Mouse (Mus musculus) heart, postnatal 14 days (tissue): ENCODE data around the gene Vps18. TPM values are rescaled to one million over a fixed set of nuclear protein-coding genes. Genes with fewer than 3 reads are reported as not detected.

ENCODE experiments used
- DNase-seq, 2 experiments: peaks; one replicate each; pipeline ENCODE4 v3.0.0; 2021 to 2022
- intact Hi-C: fragments of 180-260 bp; cut with DNase I; formaldehyde crosslinking; loops from one replicate; pipeline ENCODE4 v1.15.1; 2025
- total RNA-seq, 2 experiments: library from RNA; stranded (reverse); gene quantifications; 2 replicates each; pipeline ENCODE4 v1.2.3; 2021

Gene Vps18
- total RNA-seq, 2 experiments from 2014 or later: 12.8 to 13.3 TPM

GRCm38 (mm10) chr2:119334135-119334534 lies 45.6 kb downstream of the Vps18 start:
- intact Hi-C loops: no loop called here
- DNase-seq: no peak

DNA sequence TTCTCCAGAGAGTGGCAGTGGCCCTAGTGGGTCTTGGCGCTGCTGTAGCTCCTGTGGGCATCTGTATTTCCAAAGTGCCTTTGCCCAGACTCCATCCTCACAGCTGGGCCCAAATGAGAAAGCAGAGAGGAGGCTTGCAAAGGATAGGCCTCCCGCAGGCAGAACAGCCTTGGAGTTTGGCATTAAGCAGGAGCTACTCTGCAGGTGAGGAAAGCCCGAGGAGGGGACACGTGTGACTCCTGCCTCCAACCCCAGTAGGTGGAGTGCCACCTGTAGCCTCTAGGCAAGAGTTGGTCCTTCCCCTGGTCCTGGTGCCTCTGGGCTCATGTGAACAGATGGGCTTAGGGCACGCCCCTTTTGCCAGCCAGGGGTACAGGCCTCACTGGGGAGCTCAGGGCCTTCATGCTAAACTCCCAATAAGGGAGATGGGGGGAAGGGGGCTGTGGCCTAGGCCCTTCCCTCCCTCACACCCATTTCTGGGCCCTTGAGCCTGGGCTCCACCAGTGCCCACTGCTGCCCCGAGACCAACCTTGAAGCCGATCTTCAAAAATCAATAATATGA lies 46.5 kb downstream of the Vps18 start:
- intact Hi-C loops: no loop called here
- DNase-seq: no peak

DNA sequence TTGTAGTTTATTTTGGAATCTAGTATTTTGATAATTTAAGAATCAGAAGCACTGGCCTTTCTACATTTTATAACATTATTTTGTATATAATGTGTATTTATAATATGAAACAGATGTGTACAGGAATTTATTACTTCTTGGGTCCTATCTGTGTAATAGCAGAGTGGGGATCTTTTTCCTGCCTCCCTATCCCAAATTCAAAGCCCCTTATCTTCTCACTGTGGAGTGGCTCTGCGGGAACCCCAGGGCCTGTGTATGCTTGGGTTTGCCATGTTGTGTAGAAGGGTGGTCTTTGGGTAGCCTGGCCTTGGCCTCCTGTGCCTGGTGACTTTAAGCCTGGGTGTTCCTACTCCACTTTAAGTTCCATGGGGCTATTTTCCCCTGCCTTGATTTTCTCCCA lies 47.0 kb downstream of the Vps18 start:
- intact Hi-C loops: no loop called here
- no peak for DNase-seq

DNA sequence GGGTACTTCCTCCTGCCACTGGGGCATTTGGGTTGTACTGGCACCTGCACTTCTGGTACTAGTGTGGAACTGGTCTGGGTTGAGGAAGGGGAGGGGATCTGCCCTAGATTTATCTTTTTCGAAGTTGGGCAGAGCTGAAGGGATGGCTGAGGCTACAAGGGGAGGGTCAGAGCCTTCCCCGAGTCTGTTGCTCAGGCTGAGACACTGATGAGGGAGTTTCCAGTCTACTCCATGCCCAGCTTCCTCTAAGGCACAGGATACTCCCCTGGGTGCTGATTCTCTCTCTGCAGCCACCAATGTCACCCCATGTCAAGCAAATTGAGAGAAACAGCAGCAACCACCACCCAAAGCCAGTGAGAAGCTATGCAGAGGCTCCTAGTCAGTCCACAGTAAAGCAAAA lies 47.5 kb downstream of the Vps18 start:
- no peak for DNase-seq
- intact Hi-C loops: loop anchor here (1.0 kb wide), 1 partner anchor 9 kb away; no protein-coding TSS in a partner anchor

- intact Hi-C loops: loop anchor here (1.0 kb wide), 1 partner anchor 9 kb away; no protein-coding TSS in a partner anchor
- peak in 1 of 2 experiments; percentile 47 for DNase-seq
These were observed 47.9 kb downstream of the Vps18 start for GRCm38 (mm10) chr2:119336470-119336869.

GRCm38 (mm10) chr2:119337425-119338265 lies 49.1 kb downstream of the Vps18 start:
- DNase-seq: peak; percentile 96 to 97
- intact Hi-C loops: loop anchor here (1.0 kb wide), 2 partner anchors 37 to 77 kb away; no protein-coding TSS in a partner anchor

GRCm38 (mm10) chr2:119344537-119345138 lies 56.1 kb downstream of the Vps18 start:
- no peak for DNase-seq
- intact Hi-C loops: no loop called here

Other genes starting within 250 kb of the Vps18 start
- 1 to 10 TPM; 3.0 to 4.0 TPM for gene Knl1, start 241.6 kb upstream of the Vps18 start, total RNA-seq
- 1 to 10 TPM; 2.2 to 3.7 TPM for gene Rad51, start 175.9 kb upstream of the Vps18 start, total RNA-seq
- gene Rmdn3, start 131.7 kb upstream of the Vps18 start, total RNA-seq: 10 to 100 TPM; 18.6 to 20.9 TPM
- 1 to 10 TPM; 1.3 to 2.2 TPM for gene Gchfr, start 121.0 kb upstream of the Vps18 start, total RNA-seq
- gene Gm14137, start 114.2 kb upstream of the Vps18 start, total RNA-seq: not detected
- gene Zfyve19, start 80.1 kb upstream of the Vps18 start, total RNA-seq: 10 to 100 TPM; 15.7 TPM
- gene Dnajc17, start 79.9 kb upstream of the Vps18 start, total RNA-seq: 10 to 100 TPM in 1 of 2 experiments, 1 to 10 TPM in 1; 9.3 to 10.0 TPM
- gene Ppp1r14d, start 58.8 kb upstream of the Vps18 start, total RNA-seq: not detected
- under 1 TPM; 0.17 to 0.26 TPM for gene Spint1, start 51.4 kb upstream of the Vps18 start, total RNA-seq
- gene Rhov, start 17.5 kb upstream of the Vps18 start, total RNA-seq: not detected
- gene Dll4, start 37.0 kb downstream of the Vps18 start, total RNA-seq: 10 to 100 TPM; 19.5 to 22.3 TPM
- gene Chac1, start 62.5 kb downstream of the Vps18 start, total RNA-seq: 10 to 100 TPM; 12.8 to 13.0 TPM
- gene Ino80, start 188.9 kb downstream of the Vps18 start, total RNA-seq: 10 to 100 TPM; 11.8 TPM